Mouse (Mus musculus) kidney, adult 9 months (tissue): ENCODE data around the gene Asah2.

Experiments used
- DNase-seq: peaks from one replicate; pipeline ENCODE4 v3.0.0; 2022

Gene Asah2

GRCm38 (mm10) chr19:31971405-31971804, 136.6 kb downstream of the Asah2 start:
- no peak for DNase-seq

- no peak for DNase-seq
Measured at GRCm38 (mm10) chr19:31967933-31968532, 140.0 kb downstream of the Asah2 start.

GRCm38 (mm10) chr19:31963147-31963546, 144.9 kb downstream of the Asah2 start:
- DNase-seq: no peak

DNA sequence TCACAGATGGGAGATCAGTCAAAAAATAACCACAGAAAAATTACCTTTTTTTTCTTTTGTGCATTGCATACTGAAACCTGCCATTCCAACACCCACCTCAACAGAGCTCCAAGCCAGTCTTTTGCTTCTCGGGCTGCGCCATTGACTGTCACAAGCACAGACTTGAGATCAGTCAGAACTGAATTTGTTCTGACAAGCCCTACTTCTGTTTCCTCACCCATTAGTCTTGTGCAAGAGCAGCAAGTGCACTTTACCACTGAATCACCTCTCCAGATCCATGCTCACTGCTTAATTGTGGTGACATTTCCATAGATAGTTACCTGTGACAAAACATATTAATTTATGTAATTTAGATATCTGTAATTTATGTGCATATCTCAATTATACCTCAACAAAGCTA, 147.6 kb downstream of the Asah2 start:
- no peak for DNase-seq

DNA sequence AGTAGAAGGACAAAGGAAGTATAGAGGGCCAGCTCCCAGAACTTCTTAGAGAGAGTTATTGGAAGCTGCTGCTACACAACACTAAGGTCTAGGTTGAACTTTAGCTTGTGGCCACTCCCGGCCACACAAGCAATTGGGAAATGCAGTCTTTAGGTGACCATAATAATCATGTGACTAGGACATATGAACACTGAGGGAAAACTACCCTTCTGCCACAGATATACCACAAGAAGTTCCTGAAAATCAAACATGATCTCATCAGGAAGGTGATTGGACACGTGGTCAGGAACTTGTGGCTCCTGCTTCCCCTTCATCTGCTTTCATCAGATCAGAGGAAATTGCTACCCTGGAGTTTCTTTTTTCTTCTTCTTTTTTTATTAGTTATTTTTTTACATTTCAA, 151.7 kb downstream of the Asah2 start:
- DNase-seq: no peak

DNA sequence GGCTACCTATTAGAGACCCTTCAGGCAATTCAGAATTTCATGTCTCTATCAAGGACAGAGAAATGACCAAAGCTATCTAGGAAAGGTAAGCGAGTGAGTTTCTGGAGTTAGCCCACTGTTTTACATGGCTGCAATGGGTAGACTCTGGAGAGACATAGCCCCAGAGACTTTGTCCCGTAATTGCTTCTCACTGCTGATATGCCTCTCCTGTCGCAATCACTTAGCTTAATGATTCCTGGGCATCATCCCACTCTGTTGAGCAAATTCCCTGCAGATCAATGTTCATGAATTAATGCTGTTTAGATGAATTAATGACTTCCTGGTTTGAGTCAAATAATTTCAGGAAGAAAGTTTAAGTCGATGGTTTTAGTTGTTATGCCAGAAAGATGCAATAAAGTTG, 153.3 kb downstream of the Asah2 start:
- DNase-seq: no peak

GRCm38 (mm10) chr19:31954267-31954666, 153.7 kb downstream of the Asah2 start:
- no peak for DNase-seq

DNA sequence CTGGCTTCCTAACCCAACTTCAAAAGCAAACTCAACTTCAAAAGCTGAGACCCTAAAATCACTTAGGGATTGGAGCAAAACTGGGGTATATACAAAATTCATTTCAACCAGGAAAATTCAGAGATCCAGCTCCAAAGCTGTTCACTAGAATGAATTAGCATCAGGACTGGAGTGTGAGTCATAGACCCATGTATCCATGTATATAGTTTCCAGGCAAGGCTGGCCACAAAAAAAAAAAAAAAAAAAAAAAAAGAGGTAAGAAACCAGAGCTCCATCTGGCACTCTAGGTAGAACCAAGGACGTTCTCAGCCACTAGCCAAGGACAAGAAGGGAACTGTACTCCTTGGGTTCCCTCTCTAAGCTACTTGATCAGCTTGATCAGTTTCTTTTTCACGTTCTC, 154.2 kb downstream of the Asah2 start:
- DNase-seq: no peak

DNA sequence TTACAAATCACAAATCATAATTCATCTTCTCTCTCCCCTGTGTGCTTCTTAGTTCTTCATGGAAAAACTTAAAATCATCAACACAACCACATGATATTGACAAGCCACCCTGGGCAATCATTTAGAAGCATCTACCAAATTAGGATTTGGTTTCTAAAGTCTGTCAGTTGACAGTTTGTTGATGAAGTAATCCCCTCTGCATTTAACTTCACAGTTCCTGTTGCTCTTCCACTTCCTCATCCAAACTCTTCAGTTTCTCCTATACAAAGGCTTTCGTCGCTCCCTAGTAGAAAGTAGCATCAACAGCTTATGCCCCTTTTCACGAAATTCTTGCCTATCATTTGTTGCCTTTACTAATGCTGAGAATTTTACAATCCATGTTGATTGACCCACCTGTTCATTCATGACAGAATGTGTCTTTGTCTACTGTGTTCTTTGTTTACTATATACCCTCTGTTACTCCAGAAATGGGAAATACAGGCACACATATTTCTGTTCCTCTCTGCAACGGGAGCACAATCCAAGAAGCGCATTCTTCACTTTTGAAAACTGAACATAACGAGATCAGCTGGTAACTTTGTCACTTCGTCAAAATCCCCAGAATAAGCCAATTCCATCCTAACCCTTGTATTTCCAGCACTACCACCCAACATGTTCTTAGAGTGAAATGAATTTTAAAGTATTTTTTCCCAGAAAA, 157.1 kb downstream of the Asah2 start:
- no peak for DNase-seq
